ENCODE assay signal across 8 mouse cellular contexts in genomic region chr3:104781471-104781903, GRCm38 (mm10). TPM values are rescaled to one million over a fixed set of nuclear protein-coding genes. Genes with fewer than 3 reads are reported as not detected.
A peak's percentile ranks its signal among the peaks of the same experiment; 100 is the strongest.
DNase-seq lines count a peak whose midpoint lies in the region; ATAC-seq and TF ChIP-seq lines count a peak whose summit lies in the region.

Gene Fam19a3 (minus strand): TSS chr3:104781840.

- H3K36me3 ChIP-seq in forebrain, embryonic 10.5 days (replicated peaks) = no peaks in the 10 kb centered on the region
- no peaks in the 10 kb centered on the region for H3K36me3 ChIP-seq in limb, embryonic 14.5 days (ENCODE audit: control insufficient read depth, insufficient read depth, low read length)
- H3K36me3 ChIP-seq in myocyte (ENCODE audit: control insufficient read depth, insufficient read depth) = no peaks in the 10 kb centered on the region

- ATAC-seq in limb, embryonic 14.5 days (ENCODE audit: low FRiP score, low read depth) = no peak

- H3K4me3 ChIP-seq in layer of hippocampus, adult 2 months = peak within 1 kb of the TSS; percentile 49
- H3K4me3 ChIP-seq in forebrain, embryonic 10.5 days = peak within 1 kb of the TSS; percentile 59
- peak within 1 kb of the TSS; percentile 47 for H3K4me3 ChIP-seq in limb, embryonic 14.5 days (replicated peaks; ENCODE audit: low read length)
- peak within 1 kb of the TSS; percentile 7 for H3K4me3 ChIP-seq in myocyte

- peak within 1 kb of the TSS; percentile 74 for H3K4me2 ChIP-seq in limb, embryonic 14.5 days (replicated peaks; ENCODE audit: low read depth, low read length, severe bottlenecking)
- peak within 1 kb of the TSS; percentile 67 for H3K4me2 ChIP-seq in myocyte (ENCODE audit: low read depth)

- no peaks in the 10 kb centered on the region for H3K9me3 ChIP-seq in forebrain, embryonic 10.5 days
- no peaks in the 10 kb centered on the region for H3K9me3 ChIP-seq in limb, embryonic 14.5 days (ENCODE audit: control insufficient read depth, low read length)

- no peak for TF ChIP-seq POLR2A in limb, embryonic 14.5 days (IDR thresholded peaks at IDR 0.05; ENCODE audit: borderline replicate concordance, extremely low read depth, insufficient read depth, insufficient read length)
- no peak for TF ChIP-seq POLR2A in myocyte (IDR thresholded peaks at IDR 0.05; ENCODE audit: insufficient read length, low read depth)

- peaks cover 33% of the 10 kb centered on the region for H3K4me1 ChIP-seq in forebrain, embryonic 10.5 days
- H3K4me1 ChIP-seq in limb, embryonic 14.5 days (ENCODE audit: control insufficient read depth, insufficient read depth, low read length) = peaks cover 24% of the 10 kb centered on the region

- no peak within 1 kb of the TSS for H3ac ChIP-seq in myocyte (ENCODE audit: control insufficient read depth, insufficient read length)

- H3K27me3 ChIP-seq in forebrain, embryonic 10.5 days (ENCODE audit: poor library complexity, severe bottlenecking) = peaks cover 100% of the 10 kb centered on the region
- peaks cover 74% of the 10 kb centered on the region for H3K27me3 ChIP-seq in limb, embryonic 14.5 days (ENCODE audit: control insufficient read depth, insufficient read depth, low read length)
- H3K27me3 ChIP-seq in myocyte (ENCODE audit: control insufficient read depth, insufficient read depth, insufficient read length) = peaks cover 23% of the 10 kb centered on the region

- H3K79me2 ChIP-seq in myocyte (ENCODE audit: control insufficient read depth, insufficient read depth) = no peaks in the 10 kb centered on the region

- no peak for DNase-seq in layer of hippocampus, adult 2 months (ENCODE audit: low spot score in 2 of 2)
- DNase-seq in layer of hippocampus, postnatal 36 days = no peak
- DNase-seq in forebrain, embryonic 10.5 days (ENCODE audit: extremely low spot score, low spot score) = peak; percentile 31
- peak; percentile 80 for DNase-seq in heart, postnatal 4 days
- no peak for DNase-seq in limb, embryonic 14.5 days (ENCODE audit: low spot score)
- no peak for DNase-seq in layer of hippocampus, postnatal 10 days (ENCODE audit: low spot score in 2 of 2)
- no peak for DNase-seq in layer of hippocampus, adult 18-20 months (ENCODE audit: low spot score in 2 of 2)

- no peak for TF ChIP-seq CTCF in layer of hippocampus, adult 2 months (conservative IDR thresholded peaks at IDR 0.05)

- no peak within 1 kb of the TSS for H3K27ac ChIP-seq in layer of hippocampus, adult 2 months
- peak within 1 kb of the TSS; percentile 26; the same call in 1 of the 2 replicates for H3K27ac ChIP-seq in forebrain, embryonic 10.5 days
- no peak within 1 kb of the TSS for H3K27ac ChIP-seq in limb, embryonic 14.5 days (replicated peaks; ENCODE audit: low read depth, low read length)

- WGBS in forebrain, embryonic 10.5 days = under 1% methylated on average over 26 of the region's 26 CpGs
- 0% methylated on average over 18 of the region's 26 CpGs for WGBS in limb, embryonic 14.5 days

- peak within 1 kb of the TSS; percentile 21 for H3K9ac ChIP-seq in limb, embryonic 14.5 days (ENCODE audit: low read depth, low read length, severe bottlenecking)

TF ChIP-seq in myocyte, 11 proteins besides CTCF, POLR2A, EP300 and RAD21:
- TF ChIP-seq REST (IDR thresholded peaks at IDR 0.05; ENCODE audit: insufficient read depth, insufficient read length) = no peak

RNA-seq across cellular contexts. Expression of gene Fam19a3, which starts in this region (rescaled TPM):
- not detected for total RNA-seq in layer of hippocampus, adult 2 months (2021)
- not detected for total RNA-seq in layer of hippocampus, postnatal 36 days (2021)
- not detected in 2 replicates for polyA plus RNA-seq in forebrain, embryonic 10.5 days (2016; fragmentation: Nextera tagmentation; extraction: Ambion mirVana)
- total RNA-seq in heart, postnatal 4 days (2021) = 1 to 10 TPM; 2.4 to 3.7 TPM
- 0.92 and 0.93 TPM in 2 replicates for polyA plus RNA-seq in limb, embryonic 14.5 days (2012; rRNA removed)
- 0.26 and 0.36 TPM in 2 replicates for polyA plus RNA-seq in limb, embryonic 14.5 days (2014; fragmentation: Nextera tagmentation; extraction: Ambion mirVana)
- polyA plus RNA-seq in myocyte (2012; fragmentation: generic; extraction: Trizol) = not detected
- total RNA-seq in layer of hippocampus, postnatal 10 days (2021) = not detected
- total RNA-seq in layer of hippocampus, adult 18-20 months (2021) = not detected

Comparison
In these comparisons a context has a peak if more than half of its experiments do, and no peak if none do; other contexts are left out.
1. Peak in DNase-seq, H3K4me3 ChIP-seq and H3K27ac ChIP-seq in forebrain, embryonic 10.5 days; RNA of the gene not detected or under 1 TPM.
2. H3K4me3 ChIP-seq: peak in every context shown above with its lines; median percentile 59 in forebrain, embryonic 10.5 days; 49 in layer of hippocampus, adult 2 months; 47 in limb, embryonic 14.5 days; 7 in myocyte.